Mouse (Mus musculus) neutrophil, adult 5-6 weeks (primary cell): ENCODE data around the gene Snx30. TPM values are rescaled to one million over a fixed set of nuclear protein-coding genes. Genes with fewer than 3 reads are reported as not detected.

Experiments
- ATAC-seq: fragments of 151-379, 151-347 bp; 2 replicates; pipeline ENCODE4 v1.8.0; 2017; ENCODE audit warnings: mild to moderate bottlenecking, moderate TSS enrichment; ENCODE audit not compliant: insufficient number of reproducible peaks, poor library complexity, low FRiP score, severe bottlenecking; ENCODE audit errors: extremely low read depth
- total RNA-seq: library from RNA; stranded (forward); fragments of 200-1000 nt; gene quantifications from 2 replicates; pipeline ENCODE4 v1.2.3, GENCODE M21; 2017

The Snx30 gene
- total RNA-seq, 1 experiment from 2014 or later: 76.0 TPM

DNA sequence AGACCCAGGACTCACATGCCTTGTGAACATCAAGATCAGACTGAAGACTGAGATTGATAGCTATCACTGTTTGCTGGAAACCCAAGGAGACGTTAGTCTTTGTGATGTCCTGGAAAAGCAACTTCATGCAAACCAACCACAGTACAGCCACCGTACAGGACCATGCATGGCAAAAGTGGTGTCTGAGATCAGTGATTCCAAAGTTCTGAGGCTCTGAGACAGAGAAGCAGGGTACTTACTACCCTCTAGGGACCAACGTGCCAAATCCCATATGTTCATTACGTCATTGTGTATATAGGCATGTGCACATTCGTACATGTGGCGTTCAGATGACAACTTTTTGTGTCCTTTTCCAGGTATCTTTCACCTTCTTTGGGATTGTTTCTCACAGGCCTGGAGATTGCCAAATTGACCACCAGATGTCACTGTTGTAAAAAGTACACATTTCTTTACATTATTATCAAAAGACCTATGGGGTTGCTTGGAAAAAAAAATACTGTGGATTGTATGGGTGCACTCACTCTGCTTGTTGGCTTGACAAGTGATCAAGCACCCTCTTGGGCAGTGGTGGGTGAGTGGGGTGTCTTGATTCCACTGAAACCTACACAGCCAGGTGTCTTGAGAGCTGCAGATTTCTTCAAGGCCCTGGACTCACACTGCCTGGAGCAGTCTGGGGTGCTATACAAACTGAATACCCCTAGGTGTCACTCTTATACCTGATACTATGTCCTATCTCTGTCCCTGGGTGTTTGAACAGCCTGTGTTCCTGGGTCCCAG is 127.1 kb downstream of the Snx30 start:
- peak; percentile 35; the same call in 1 of the 2 replicates for ATAC-seq

DNA sequence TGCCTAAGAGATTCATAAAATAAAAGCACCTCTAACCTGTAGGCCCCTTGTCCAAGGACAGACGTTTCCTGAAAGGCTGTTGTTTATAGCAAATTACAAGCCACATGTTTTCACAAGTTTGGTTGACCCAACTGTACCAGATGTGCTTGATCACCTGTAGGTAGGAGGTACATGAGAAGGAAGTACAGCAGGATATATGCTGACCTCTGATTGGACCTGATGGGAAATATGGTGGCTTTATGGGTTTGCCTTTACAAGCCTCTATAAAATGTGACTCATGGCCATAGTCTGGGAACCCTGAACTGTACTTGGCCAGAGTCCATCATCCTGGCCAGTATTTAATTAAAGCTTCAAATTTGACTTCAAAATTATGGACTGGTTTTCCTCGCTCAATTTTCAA is 131.9 kb downstream of the Snx30 start:
- no peak for ATAC-seq

Other genes starting within 250 kb of the Snx30 start
- 17.7 and 19.1 TPM in 2 replicates for gene Hsdl2, start 224.3 kb upstream of the Snx30 start, total RNA-seq
- gene E130308A19Rik, start 179.6 kb upstream of the Snx30 start, total RNA-seq: 3.7 and 5.2 TPM in 2 replicates
- gene Inip, start 4.3 kb upstream of the Snx30 start, total RNA-seq: 30.2 and 44.9 TPM in 2 replicates
- not detected in 2 replicates for gene Slc46a2, start 109.2 kb downstream of the Snx30 start, total RNA-seq
- gene Mup4, start 154.9 kb downstream of the Snx30 start, total RNA-seq: not detected in 2 replicates
- not detected in 2 replicates for gene Mup6, start 158.5 kb downstream of the Snx30 start, total RNA-seq